Mouse (Mus musculus) WW6 (cell line): ENCODE results near the gene Arl4d.
"Not testable (repeated sequence)": the region's sequence is repeated elsewhere in the genome, so short reads cannot be mapped to it uniquely, and the experiment has no call there.

Experiments
- DNase-seq: peaks from one replicate; pipeline ENCODE4 v3.0.0-alpha.2; 2013; ENCODE audit warnings: low read depth, low spot score

Arl4d gene

GRCm38 (mm10) chr11:101664825-101665635 lies at the start of gene Arl4d:
TSS of gene Arl4d (plus strand) at chr11:101665541.
- peak; percentile 84 for DNase-seq

- DNase-seq = no peak
Observed at GRCm38 (mm10) chr11:101616104-101616503, 49.2 kb upstream of the Arl4d start.

GRCm38 (mm10) chr11:101616948-101617767 lies 48.2 kb upstream of the Arl4d start:
- no peak for DNase-seq

GRCm38 (mm10) chr11:101617849-101618248 lies 47.5 kb upstream of the Arl4d start:
- no peak for DNase-seq

- no peak for DNase-seq
Observed at GRCm38 (mm10) chr11:101618596-101618995, 46.7 kb upstream of the Arl4d start.

GRCm38 (mm10) chr11:101620022-101620655 lies 45.2 kb upstream of the Arl4d start:
- not testable (repeated sequence) for DNase-seq

- DNase-seq = no peak
Observed at GRCm38 (mm10) chr11:101626649-101626994, 38.7 kb upstream of the Arl4d start.

- DNase-seq = peak; percentile 98
Observed at GRCm38 (mm10) chr11:101626995-101627856, 38.1 kb upstream of the Arl4d start, which contains the start of gene Rdm1. TSS of gene Rdm1 (plus strand) at chr11:101627195.

GRCm38 (mm10) chr11:101627857-101628559 lies 37.3 kb upstream of the Arl4d start:
- DNase-seq = peak; percentile 95

- DNase-seq = not testable (repeated sequence)
Observed at GRCm38 (mm10) chr11:101628733-101629417, 36.5 kb upstream of the Arl4d start.

- DNase-seq = no peak
Observed at GRCm38 (mm10) chr11:101635660-101636059, 29.7 kb upstream of the Arl4d start.

- DNase-seq = no peak
Observed at GRCm38 (mm10) chr11:101639761-101640160, 25.6 kb upstream of the Arl4d start.

- not testable (repeated sequence) for DNase-seq
Observed at GRCm38 (mm10) chr11:101640857-101641709, 24.3 kb upstream of the Arl4d start.

GRCm38 (mm10) chr11:101641710-101642642 lies 23.4 kb upstream of the Arl4d start:
- not testable (repeated sequence) for DNase-seq

- no peak for DNase-seq
Observed at GRCm38 (mm10) chr11:101642931-101643330, 22.4 kb upstream of the Arl4d start.

- DNase-seq = no peak
Observed at GRCm38 (mm10) chr11:101644591-101644990, 20.8 kb upstream of the Arl4d start.

GRCm38 (mm10) chr11:101645043-101645410 lies 20.3 kb upstream of the Arl4d start:
- DNase-seq = not testable (repeated sequence)
